Mouse (Mus musculus): ENCODE measurements around the gene Ccdc113. TPM values are rescaled to one million over a fixed set of nuclear protein-coding genes. Genes with fewer than 3 reads are reported as not detected.

Gene Ccdc113
- polyA plus RNA-seq, 1 experiment from 2014 or later = 0.42 TPM

GRCm38 (mm10) chr8:95532206-95532605, 1.7 kb upstream of the Ccdc113 start:
- no peak for DNase-seq (ENCODE audit: low spot score)

GRCm38 (mm10) chr8:95539487-95539886, 5.6 kb downstream of the Ccdc113 start:
- no peak for DNase-seq (ENCODE audit: low spot score)

- no peak for DNase-seq (ENCODE audit: low spot score)
These were observed 8.3 kb downstream of the Ccdc113 start for GRCm38 (mm10) chr8:95542191-95542590.

DNA sequence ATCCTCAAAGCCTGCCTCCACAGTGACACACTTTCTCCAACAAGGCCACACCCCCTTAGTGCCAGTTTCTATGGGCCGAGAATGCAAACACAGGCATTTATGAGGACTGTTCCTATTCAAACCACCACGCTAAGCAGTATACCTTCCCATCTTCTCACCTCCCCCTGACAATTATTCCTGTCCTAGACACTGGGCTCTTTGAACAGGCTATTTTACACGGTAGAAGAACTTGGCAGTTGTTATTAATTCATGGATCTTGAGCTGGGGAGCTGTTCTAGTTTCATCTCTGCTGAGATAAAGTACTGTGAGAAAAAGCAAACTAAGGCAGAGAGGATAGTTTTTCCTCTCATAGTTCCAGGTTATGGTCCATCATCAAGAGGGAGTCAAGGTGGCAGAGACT, 9.2 kb downstream of the Ccdc113 start:
- DNase-seq (ENCODE audit: low spot score) = no peak

GRCm38 (mm10) chr8:95545815-95546214, 11.9 kb downstream of the Ccdc113 start:
- no peak for DNase-seq (ENCODE audit: low spot score)

GRCm38 (mm10) chr8:95546986-95547385, 13.1 kb downstream of the Ccdc113 start:
- no peak for DNase-seq (ENCODE audit: low spot score)

GRCm38 (mm10) chr8:95547931-95548330, 14.0 kb downstream of the Ccdc113 start:
- no peak for DNase-seq (ENCODE audit: low spot score)

DNA sequence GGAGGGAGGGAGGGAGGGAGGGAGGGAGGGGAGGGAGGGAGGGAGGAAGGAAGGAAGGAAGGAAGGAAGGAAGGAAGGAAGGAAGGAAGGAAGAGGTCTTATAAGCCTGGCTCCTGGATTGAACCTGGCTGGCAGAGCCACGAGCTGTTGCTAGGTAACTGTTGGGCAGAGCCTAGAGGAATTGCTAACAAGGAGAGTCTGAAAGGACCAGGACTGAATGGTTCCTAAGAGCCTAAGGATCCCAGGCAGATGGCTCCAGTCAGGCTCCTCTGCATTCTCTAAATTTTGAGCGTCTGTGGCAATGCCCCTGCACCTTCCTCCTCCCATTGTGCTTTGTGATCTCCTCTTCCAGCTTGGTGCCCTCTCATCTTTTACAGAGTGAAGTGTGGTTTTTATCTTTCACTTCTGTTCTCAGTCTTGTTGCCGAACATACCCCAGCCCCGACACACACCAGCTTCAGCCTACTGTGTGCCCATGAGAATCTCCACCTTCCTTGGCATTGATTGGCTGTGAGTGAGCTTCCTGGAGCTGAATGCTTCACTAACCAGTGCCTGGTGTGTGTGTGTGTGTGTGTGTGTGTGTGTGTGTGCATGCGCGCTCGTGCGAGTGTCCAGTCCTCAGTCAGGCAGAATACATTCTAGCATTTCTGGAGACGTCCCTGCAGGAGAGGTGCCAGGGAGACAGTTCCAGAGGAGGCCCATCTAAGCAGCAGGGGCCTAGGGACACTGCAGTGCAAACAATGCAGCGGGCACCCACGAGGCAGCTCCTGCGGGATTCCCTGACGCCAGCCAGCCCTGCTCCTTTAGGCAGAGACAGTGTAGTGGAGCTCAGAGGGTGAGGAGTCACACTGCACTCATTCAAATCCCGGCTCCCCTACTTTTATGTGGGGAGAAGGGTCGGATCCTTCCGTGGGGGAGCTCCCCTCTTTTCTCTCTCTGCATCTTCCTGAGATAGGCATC, 16.3 kb downstream of the Ccdc113 start:
- no peak for DNase-seq (ENCODE audit: low spot score)

DNA sequence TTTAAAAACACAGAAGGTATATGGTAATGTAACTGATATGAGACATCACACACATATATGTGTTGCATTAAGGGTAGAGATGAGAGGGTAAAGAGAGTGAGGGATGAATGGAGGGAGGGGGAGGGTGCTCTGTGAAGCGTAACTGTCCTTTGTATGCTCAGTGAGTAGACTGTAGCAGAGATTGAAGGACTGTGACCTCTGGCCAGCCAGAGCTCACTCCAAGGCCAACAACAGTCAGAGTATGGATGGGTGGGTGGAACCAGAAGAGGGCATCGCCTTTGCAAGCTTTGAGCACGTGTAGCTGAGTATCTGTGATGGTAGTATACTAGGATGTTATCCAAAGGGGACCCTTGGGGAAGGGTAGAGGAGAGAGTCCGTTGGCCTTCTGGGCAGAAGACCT, 17.7 kb downstream of the Ccdc113 start:
- DNase-seq (ENCODE audit: low spot score) = no peak

DNA sequence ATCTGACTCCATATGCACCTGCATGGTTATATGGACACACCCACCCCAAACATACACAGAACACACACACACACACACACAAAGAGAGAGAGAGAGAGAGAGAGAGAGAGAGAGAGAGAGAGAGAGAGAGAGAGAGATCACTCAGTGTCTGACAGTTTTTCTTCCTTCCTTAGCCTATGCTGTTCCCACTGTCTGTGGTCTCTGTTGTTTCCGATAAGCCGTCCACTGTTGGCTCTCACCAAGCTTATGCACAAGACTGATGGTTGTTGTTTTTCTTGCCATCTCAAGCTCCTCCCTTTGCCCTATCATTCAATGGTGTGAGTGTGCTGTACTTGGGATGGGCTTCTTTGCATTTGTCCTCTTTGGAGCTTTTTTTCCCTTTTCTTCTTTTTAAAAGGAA, 22.1 kb downstream of the Ccdc113 start:
- DNase-seq (ENCODE audit: low spot score) = no peak

DNA sequence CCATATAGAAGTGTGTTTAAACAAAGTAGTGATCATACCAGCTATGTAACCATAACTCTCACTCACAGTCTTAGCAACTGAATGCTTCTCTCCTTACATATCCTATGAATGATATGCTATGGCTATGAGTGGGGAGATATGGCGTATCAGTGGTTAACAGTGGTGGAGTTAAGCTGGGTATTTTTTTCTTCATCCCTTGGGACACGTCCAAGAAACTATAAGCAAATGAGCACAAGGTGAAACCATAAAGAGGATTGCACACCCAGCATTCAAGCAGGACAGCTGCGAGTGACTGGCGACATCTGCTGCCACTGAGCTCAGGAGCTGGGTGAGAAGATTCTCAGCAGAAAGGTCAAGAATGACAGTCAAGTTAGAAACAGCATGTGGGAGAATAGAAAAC, 32.3 kb downstream of the Ccdc113 start:
- no peak for DNase-seq (ENCODE audit: low spot score)

- no peak for DNase-seq (ENCODE audit: low spot score)
These were observed 32.9 kb downstream of the Ccdc113 start for GRCm38 (mm10) chr8:95566809-95567208.

GRCm38 (mm10) chr8:95573146-95573545, 39.3 kb downstream of the Ccdc113 start:
- no peak for DNase-seq (ENCODE audit: low spot score)

- DNase-seq (ENCODE audit: low spot score) = no peak
These were observed 42.4 kb downstream of the Ccdc113 start, which contains the start of gene Prss54 for GRCm38 (mm10) chr8:95576240-95576639. TSS of gene Prss54 (minus strand) at chr8:95576340.

GRCm38 (mm10) chr8:95587339-95587738, 53.5 kb downstream of the Ccdc113 start:
- DNase-seq (ENCODE audit: low spot score) = no peak

GRCm38 (mm10) chr8:95589282-95589681, 55.4 kb downstream of the Ccdc113 start:
- DNase-seq (ENCODE audit: low spot score) = no peak

DNA sequence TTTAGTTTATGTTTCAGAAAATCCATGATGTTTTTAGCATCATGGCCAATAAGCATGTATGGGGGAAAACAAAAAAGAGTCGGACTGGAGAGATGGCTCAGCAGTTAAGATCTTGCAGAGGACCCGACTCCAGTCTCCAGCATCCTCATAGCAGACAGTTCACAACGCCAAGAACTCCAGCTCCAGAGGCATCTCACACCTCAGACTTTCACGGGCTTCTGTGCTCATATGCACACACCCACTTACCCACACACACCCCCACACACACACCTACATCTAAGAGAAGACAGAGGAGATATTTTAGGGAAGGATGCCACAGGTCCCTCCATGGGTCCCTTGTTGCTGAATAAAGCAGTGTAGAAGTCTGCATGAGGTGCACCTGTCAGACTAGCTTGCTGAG, 56.7 kb downstream of the Ccdc113 start:
- no peak for DNase-seq (ENCODE audit: low spot score)

- peak; percentile 10 for DNase-seq (ENCODE audit: low spot score)
These were observed 58.4 kb downstream of the Ccdc113 start for GRCm38 (mm10) chr8:95592131-95592780.

DNA sequence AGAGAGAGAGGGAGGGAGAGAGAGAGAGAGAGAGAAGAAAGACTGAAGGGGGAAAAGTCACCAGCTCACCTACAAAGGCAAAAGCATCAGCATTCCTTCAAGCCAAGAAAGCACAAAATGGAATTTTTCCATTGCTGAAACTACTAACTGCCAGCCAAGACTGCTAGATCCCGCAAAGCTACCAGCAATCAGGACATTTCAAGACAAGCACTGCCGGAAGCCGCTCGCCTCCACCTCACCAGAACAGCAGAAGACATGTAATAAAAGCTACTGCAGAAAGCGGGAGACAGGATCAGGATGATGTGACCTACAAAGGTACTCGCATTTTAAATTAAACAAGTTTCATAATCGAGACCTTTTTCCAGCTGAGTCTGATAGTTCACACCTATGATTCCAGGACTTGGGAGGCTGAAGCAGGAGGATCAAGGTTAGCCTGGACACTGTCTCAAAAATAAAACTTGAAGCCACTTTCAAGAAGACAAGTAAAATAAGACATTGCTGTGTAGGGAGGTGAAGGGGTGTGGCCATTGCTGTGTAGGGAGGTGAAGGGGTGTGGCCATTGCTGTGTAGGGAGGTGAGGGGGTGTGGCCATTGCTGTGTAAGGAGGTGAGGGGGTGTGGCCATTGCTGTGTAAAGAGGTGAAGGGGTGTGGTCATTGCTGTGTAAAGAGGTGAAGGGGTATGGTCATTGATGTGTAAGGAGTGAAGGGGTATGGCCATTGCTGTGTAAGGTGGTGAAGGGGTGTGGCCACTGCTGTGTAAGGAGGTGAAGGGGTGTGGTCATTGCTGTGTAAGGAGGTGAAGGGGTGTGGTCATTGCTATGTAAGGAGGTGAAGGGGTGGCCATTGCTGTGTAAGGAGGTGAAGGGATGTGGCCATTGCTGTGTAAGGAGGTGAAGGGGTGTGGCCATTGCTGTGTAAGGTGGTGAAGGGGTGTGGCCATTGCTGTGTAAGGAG, 59.8 kb downstream of the Ccdc113 start:
- DNase-seq (ENCODE audit: low spot score) = no peak

DNA sequence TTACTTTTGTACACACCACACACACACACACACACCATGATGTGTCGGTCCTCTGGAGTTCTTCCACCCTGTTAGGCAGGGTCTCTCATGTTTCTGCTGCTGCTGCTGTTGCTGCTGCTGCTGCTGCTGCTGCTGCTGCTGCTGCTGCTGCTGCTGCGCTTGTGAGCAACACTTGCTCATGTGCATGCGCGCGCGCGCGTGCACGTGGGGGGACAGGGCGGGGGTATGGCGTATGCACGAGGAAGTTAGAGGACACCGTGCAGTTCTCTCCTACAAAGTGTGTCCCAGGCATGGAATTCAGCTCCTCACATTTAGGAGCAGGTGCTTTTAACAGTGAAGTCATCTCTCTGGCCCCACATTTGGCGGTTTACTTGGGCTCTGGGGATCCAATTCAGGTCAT, 61.2 kb downstream of the Ccdc113 start:
- DNase-seq (ENCODE audit: low spot score) = no peak

- DNase-seq (ENCODE audit: low spot score) = no peak
These were observed 63.0 kb downstream of the Ccdc113 start for GRCm38 (mm10) chr8:95596841-95597241.
